Mouse (Mus musculus) mouse trophoblast stem cell (cell line): ENCODE data around the gene Elk1.

Source experiments
- in situ Hi-C, 2 experiments: fragments of 300-500 bp; cut with MseI, MboI; formaldehyde crosslinking; loops; 2 replicates in 1 of 2; 3 replicates in 1 of 2; pipeline ENCODE4 v1.15.1; 2025

The Elk1 gene

DNA sequence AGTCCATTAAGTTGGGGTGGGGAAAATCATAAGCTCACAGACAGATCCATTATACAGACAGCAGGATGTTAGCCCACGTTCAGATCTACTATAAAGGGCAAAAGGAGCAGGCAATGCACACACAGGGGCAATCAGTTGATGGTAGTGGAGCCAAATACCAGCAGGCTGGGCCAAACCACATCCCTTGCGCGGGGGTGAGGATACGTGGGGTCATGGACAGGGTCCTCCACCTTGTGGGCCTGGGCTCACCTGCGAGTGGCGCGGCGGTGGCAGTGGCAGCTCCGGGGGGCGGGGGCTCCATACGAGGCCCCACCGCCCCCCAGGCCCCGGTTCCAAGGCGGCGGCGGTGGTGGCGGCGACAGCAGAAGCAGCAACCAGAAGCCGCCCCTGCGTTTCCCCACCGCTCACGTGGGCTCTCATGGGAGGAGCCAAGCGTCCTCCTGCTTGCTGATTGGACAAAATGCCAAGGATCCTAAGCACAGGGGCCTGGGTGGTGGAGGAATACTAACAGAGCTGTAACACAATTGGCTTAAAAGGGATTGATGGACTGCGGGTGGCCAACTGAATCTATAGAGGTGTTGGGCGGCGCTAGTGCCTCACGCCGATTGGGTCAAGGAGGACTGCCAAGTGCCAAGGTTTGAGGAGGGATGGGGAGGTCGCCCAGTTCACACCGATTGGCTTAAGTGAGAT lies at the start of gene Elk1:
TSS of gene Elk1 (minus strand) at position 418 of the 690 bp plus-strand sequence.
- in situ Hi-C loops, result no loop called here

GRCm38 (mm10) chrX:20980901-20981300 lies 30.5 kb upstream of the Elk1 start:
- in situ Hi-C loops, result no loop called here

GRCm38 (mm10) chrX:20961477-20962378 lies 11.3 kb upstream of the Elk1 start, which contains the start of gene Uxt:
Gene Uxt (minus strand): TSS chrX:20962017.
- in situ Hi-C loops, result no loop called here

- in situ Hi-C loops, result no loop called here
Measured at GRCm38 (mm10) chrX:20946055-20946454, 4.4 kb downstream of the Elk1 start.

- in situ Hi-C loops, result no loop called here
Measured at GRCm38 (mm10) chrX:20931963-20932362, 18.4 kb downstream of the Elk1 start.

DNA sequence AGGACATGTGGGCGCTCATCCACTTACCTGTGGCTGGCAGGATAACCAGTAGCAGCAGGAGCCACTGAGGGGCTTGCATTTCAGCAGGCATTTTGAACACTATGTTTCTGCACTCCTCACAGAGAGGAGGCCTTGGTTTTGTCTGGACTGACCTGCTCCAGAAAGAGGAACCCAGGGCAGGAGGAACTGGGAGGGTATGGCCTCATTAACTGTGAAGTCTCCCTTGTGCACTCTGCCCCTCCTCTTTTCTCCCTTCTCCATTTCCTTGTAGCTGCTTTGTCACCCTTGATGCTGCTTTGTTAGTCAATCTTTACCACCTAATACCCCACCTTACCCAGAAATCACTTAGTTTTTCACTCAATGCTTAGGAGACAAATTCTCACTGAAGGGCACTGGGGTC lies 19.0 kb downstream of the Elk1 start, which contains the start of gene Cfp:
TSS of gene Cfp (minus strand) at position 192 of the 400 bp plus-strand sequence.
- in situ Hi-C loops, result no loop called here

DNA sequence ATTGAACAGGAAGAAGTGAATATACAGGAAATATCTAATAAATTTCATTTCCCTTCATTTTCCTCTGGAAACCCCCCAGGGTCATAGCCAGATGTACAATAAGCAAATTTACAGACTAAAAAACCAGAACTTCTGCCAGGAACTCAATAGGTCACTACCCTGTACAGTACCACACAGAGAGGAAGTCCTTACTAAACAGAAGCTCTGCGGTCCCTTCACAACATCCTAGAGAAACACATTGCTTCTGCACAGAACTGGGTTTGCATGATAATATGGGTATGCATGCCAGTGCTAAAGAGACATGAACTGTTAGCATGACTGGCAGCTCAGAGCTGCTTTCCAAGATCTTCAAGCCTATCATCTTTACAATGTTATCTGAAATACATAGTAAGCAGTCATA lies 20.5 kb downstream of the Elk1 start:
- in situ Hi-C loops, result no loop called here

DNA sequence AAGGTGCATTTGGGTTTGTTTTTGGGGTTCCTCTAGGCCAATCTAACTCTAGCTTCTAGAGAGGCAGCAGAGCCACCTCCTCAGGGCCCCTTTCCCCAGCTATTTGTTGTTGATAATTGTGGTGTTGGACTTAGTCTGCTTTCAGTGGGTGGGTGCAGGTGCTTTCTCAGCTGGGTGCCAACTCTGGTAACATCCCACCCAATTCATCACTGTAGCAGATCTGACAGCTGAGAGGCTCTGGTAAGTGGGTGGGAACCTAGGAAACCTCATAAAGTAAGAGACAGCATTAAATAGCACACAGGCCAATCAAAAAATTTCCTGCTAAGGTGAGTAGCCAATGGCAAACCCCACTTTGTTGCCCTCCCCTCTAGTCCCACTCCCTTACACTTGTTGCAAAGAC lies 25.4 kb downstream of the Elk1 start:
- in situ Hi-C loops, result no loop called here

GRCm38 (mm10) chrX:20923506-20923905 lies 26.9 kb downstream of the Elk1 start:
- in situ Hi-C loops, result no loop called here

DNA sequence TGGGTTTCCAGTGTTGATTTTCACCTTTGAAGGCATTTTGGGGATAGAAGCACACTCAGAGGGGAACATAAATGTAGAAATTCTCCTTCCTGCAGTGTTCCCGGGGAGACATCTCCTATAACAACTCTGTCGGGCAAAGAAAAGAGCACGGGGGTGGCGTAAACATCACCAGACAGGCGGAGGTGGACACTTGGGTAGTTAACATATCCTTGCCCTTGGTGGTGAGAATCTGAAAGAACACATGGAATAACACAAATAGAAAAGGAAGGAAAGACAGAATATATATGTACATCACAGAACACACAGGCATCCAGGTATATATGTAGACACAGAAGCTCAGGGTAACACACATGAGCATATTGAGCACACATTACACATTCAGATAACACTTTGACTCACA lies 29.0 kb downstream of the Elk1 start:
- in situ Hi-C loops, result no loop called here

DNA sequence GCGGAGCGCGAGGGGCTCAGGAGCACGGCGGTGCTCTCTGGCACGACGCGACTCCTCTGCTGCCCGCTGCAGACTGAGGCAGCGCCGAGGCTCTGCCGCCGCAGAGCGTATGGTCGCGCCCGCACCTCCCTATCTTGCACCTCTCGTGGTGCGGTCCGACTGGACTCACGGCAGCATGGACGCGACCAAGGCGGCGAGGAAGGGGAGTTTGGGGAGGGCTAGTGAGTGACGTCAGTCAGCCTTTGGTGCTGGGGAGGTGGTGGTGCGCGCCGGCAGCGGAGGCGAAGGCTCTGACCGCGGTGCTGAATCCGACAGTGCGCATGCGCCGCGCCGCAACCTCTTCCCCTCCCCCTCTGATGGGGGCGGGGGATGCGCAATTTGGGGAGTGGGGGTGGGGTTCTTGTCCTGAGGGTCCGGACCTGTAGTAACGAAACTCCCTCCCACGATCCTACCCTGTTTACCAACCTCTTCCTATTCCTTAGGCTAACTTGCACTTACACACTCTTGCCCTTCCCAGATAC lies 29.5 kb downstream of the Elk1 start, which contains the start of gene Syn1:
TSS of gene Syn1 (minus strand) at position 161 of the 521 bp plus-strand sequence.
- in situ Hi-C loops, result no loop called here

- in situ Hi-C loops, result no loop called here
Measured at GRCm38 (mm10) chrX:20920249-20920843, 30.1 kb downstream of the Elk1 start.

DNA sequence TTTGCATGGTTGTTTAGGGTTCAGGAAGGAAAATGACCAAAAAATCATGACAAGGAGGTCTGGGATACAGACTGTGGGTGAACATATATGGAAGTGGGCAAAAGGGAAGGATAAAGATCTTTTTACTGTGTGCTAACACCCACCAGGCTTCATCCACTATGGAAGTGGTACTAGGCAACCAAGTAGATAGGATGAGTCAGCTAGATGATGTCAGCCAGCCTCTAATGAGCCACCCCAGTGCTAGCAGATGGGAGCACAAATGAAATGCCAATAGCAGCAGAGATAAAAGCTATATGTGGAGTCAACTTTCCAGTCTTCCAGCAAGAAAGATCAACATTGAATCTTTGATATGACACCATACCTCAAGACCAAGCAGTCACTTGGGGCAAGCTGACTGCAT lies 35.3 kb downstream of the Elk1 start:
- in situ Hi-C loops, result no loop called here

DNA sequence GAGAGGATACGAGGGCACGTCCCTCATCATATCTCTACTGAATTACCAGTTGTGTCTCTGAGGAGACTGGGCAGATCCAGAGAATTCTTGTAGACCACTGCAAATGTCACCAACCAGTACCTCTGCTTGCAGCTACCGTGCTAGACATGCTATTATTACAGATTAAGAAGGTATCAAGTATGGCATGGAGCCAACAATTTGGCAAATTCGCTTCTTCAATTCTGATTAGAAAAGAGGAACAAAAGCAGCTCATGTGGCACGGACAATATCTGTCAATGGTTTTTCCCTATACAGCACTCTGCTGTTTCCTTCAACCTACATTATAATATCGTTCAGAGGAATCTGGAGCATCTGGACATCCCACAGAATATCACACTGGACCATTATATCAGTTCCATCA lies 36.7 kb downstream of the Elk1 start:
- in situ Hi-C loops, result no loop called here

DNA sequence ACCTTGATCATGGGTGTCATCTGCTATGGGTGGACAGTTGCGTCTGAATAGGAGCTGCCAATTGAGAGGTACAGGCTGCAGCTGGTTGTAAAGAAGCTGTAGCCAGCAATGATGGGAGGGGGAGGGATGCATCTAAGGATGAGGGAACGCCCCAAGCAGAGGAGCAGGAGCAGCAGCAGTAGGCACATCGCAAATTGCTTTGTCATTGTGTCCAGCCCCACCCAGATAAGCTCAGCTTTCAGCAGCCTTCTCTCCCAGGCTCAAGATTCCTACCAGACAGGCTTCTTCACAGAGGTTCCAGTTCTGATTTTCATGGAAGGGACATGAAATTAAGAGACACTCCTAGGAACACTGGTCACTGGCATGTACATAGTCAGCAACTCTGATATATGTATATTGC lies 40.3 kb downstream of the Elk1 start:
- in situ Hi-C loops, result no loop called here
